Mouse (Mus musculus) heart, adult 9 months (tissue): ENCODE data around the gene Cdyl2.

Source experiments
- DNase-seq, 2 experiments: peaks; one replicate each; pipeline ENCODE4 v3.0.0; 2022; ENCODE audit warnings: low spot score in 2 of 2

The Cdyl2 gene

GRCm38 (mm10) chr8:116732684-116733647 lies at the start of gene Cdyl2:
Gene Cdyl2 (minus strand): TSS chr8:116732991.
- DNase-seq: peak; percentile 75 to 79

GRCm38 (mm10) chr8:116780594-116780993 lies 47.8 kb upstream of the Cdyl2 start:
- no peak for DNase-seq

GRCm38 (mm10) chr8:116774220-116774619 lies 41.4 kb upstream of the Cdyl2 start:
- no peak for DNase-seq

- DNase-seq: no peak
Measured at GRCm38 (mm10) chr8:116772727-116773126, 39.9 kb upstream of the Cdyl2 start.

DNA sequence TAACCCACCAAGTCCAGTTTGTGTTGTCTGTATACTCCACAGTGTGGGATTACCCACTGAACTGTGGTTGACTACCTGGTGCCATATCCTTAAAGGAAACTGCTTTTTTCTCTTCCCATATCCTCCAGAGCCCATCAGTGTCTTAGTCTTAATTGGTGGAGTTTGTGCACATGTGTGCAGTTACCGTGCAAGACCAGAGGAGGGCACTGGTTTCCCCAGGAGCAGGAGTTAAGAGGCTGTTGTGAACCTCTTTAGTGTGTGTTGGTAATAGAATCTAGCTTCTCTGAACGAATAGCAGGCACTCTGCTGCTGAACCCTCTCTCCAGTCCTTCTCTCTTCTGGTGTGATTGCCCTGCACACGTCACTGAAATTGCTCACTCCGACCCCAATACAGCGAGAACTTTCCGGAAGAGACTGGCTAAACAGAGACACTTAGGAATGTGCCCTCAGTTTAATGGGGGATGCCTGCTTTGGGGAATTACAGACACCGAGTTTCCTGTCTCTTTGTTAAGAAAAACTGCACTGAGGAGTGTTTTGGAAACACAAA lies 39.1 kb upstream of the Cdyl2 start:
- no peak for DNase-seq

DNA sequence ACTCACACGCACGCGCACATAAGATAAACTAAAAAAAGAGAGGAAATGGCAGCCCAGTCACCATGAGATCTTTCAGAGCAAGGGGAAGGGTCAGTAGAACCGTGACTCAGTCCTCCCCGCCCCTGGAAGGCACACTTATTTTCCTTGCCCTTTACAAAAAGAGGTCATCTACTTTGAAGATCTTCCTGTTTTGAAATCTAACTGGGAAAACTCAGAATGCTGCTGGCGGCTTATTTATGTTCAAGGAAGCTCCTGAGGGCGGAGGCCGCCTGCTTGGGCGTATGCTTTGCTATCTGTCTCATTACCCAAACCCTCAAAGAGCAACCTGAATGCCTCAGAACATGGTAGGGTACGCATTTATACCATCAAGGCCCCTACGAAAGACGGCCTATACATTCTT lies 38.0 kb upstream of the Cdyl2 start:
- DNase-seq: no peak

GRCm38 (mm10) chr8:116756174-116756573 lies 23.4 kb upstream of the Cdyl2 start:
- no peak for DNase-seq

- DNase-seq: no peak
Measured at GRCm38 (mm10) chr8:116755557-116755956, 22.8 kb upstream of the Cdyl2 start.

DNA sequence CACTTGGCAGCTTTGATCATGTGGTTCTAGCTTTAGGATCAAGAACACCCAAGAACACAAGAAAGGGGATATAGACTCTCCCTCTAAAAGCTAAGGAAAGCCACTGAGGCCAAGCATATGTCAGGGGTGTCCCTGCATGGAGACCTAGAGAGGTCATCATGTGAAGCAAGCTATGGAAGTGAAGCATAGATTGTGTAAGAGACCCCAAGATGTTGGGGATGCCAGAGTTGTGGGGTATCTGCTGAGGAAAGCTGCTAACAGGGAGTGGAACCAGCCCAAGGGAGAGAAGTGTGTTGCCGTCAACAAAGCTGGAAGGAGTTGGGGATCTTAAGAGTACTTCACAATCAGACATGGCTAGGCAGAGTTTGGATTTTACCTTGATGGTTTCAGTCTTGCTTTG lies 7.9 kb upstream of the Cdyl2 start:
- DNase-seq: no peak

DNA sequence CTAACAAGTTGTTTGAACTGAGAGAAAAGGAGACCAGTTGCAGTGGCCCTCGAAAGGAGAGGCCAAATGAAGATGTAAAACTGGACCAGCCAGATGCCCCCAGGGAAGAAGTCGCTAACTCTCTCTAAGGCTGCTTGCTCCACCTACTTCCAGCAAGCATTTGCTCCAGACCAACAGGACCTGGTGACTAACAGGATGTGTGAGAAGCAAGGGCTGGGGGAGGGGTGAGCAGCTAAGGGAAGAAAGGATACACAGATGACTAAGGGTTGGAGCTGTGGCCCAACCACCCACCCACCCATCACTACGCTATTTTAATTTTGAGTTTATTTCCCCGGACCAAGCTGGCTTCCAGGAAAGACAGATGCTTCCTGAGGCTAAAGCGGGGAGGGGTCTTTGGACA lies 2.5 kb upstream of the Cdyl2 start:
- no peak for DNase-seq

DNA sequence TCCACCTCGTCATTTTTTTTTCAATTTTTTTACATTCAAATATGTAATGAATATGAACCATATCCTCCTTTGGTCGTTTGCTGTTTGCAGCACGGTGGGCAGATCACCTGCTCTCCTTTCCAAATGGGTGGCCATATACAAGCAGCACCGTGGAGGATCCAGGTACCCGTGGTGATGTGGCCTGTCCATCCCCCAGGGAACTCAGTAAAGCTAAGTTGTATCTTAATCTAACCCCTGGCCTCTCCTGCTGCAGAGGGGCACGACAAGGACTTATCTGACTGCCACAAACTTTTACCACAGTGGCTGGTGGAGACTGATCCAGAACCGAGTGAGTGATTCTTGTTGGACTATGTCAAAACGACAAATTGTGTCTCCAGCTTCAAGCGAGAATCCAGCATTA lies 1.4 kb upstream of the Cdyl2 start:
- DNase-seq: no peak

DNA sequence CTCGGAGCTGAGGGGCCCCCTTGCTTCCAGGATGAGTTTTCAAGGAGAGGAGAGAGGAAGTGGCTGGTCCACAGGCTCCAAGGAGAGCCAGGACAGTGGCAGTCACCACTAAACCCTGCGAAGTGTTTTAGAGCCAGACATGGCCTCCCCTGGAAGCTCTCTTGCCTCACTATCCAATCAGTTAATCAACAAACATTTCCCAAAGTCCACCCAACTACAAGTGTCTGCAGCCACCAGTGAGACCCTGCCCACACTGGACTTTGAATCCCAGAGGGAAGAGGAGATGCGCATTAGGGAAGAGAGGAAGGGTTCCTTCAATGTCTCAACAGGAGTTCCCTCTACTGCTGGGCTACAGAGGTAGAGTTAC lies 840 bp upstream of the Cdyl2 start:
- DNase-seq: no peak

DNA sequence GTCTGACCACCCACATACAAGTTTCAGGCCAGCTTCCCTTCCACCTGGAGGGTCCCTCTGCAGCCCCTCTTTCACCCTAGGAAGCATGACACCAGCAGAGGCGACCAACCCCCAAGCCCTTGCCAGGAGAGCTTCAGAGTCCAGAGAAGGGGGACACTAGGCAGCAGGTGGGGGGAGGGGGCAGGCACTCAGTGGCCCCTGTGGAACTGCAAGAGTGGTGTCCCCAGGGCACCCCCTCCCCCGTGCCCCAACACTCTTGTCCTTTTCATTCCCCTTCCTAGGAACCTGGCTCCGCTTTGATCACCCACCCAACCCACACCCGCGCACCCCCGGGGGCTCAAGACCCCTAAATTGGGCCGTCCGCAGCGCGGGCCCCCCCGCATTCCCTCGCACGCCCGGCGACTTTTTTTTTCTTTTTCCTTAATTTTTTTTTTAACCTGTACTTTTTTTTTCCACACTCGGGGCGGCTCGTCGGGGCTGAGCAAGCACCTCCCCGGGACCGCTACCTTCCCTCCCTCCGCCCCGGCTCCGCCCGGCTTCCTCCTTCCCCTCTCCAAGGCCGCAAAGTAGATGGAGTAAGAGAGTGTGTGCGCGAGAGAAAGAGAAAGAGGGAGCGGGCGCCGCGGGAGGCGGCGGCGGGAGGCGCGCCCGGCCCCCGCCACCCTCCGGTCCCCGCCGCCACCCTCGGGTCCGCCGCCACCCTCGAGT lies 661 bp downstream of the Cdyl2 start:
- peak in 1 of 2 experiments; percentile 7 for DNase-seq

DNA sequence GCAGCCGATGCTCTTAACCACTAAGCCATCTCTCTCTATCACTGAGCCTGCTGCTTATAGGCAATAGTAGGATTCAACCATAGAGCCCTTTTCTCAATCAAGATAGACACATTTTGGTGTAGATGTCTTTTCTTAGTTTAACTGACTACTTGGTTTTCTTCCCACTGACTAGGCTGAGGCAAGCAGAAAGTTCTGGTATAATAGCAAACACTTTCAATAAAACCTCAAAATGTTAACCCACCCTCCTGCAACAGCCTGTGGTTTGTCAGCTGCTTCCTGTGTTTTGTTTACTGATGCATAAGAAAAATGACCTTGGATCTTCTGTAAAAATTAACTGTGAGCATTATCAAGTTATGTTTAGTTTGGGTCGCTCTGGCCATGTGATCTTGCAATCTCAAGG lies 11.3 kb downstream of the Cdyl2 start:
- no peak for DNase-seq

- no peak for DNase-seq
Measured at GRCm38 (mm10) chr8:116707496-116707895, 25.3 kb downstream of the Cdyl2 start.

GRCm38 (mm10) chr8:116702501-116702900 lies 30.3 kb downstream of the Cdyl2 start:
- no peak for DNase-seq

GRCm38 (mm10) chr8:116692931-116693330 lies 39.9 kb downstream of the Cdyl2 start:
- DNase-seq: no peak

DNA sequence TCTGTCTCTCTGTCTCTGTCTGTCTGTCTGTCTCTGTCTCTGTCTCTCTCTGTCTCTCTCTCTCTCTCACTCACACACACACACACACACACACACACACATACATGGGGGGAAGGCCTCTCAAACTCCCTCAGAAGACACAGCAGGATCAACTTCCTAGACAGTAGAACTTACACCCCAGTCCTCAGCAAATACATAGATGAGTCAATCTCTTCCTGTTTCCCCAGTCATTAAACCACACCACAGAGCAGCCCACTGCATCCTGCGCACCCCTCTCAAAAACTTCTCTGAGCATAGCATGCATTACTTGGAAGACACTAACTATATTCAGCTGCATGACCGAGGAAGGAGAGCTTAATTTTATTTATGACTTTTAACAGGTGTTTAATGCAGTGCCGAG lies 43.0 kb downstream of the Cdyl2 start:
- no peak for DNase-seq

DNA sequence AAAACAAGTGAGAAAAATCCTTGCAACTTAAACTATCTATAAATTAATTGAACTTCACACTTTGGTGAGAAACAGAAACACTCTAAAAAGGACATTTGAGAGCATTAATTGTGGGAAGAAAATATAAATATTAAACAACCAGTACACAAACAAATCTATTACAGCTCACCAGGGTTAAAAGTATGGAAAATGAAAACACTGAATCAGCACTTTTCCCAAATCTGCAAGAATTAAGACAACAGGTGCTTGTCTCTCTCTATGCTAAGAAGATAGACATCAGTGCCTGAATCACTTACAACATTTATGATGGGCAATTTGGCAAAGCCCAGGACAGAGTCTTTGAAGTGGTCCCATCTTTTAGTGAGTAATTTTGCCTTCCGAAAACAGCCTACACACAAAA lies 56.6 kb downstream of the Cdyl2 start:
- DNase-seq: no peak

GRCm38 (mm10) chr8:116673966-116674805 lies 58.6 kb downstream of the Cdyl2 start:
- DNase-seq: no peak

- DNase-seq: no peak
Measured at GRCm38 (mm10) chr8:116673493-116673892, 59.3 kb downstream of the Cdyl2 start.

DNA sequence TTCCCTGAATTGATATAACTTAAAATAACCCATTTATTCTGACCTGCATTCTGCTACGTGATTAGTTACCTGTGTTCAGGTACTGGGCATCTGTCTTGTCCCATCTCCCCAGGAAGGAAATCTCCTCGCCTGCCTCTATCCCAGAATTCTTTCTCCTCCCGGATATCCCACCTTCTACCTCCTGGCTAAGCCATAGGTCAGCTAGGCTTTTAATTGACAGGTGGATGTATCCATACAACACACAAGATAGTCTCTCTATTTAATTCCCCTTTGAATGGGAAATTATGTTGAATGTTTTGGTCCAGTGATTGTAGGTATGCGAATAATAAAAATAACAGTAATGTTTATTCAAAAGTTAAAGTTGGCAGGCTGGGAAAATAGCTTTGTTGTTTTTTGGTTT lies 59.7 kb downstream of the Cdyl2 start:
- no peak for DNase-seq
